Mouse (Mus musculus): ENCODE results near the gene Gm2916. TPM values are rescaled to one million over a fixed set of nuclear protein-coding genes. Genes with fewer than 3 reads are reported as not detected.
"Not testable (repeated sequence)": the region's sequence is repeated elsewhere in the genome, so short reads cannot be mapped to it uniquely, and the experiment has no call there.

Gene Gm2916
- polyA plus RNA-seq (2014; fragmentation: Nextera tagmentation; extraction: Ambion mirVana) = not detected in 2 replicates

GRCm38 (mm10) chr14:3883872-3884271 is at the start of gene Gm2916:
TSS of gene Gm2916 (plus strand) at chr14:3884172.
- H3K9ac ChIP-seq (ENCODE audit: low read depth, low read length); H3K9me3 ChIP-seq (ENCODE audit: control insufficient read depth, low read length); H3K27me3 ChIP-seq (replicated peaks; ENCODE audit: control insufficient read depth, insufficient read depth, low read length); H3K4me2 ChIP-seq (ENCODE audit: low read depth, low read length); H3K36me3 ChIP-seq (ENCODE audit: control insufficient read depth, insufficient read depth, low read length); H3K4me1 ChIP-seq (ENCODE audit: control insufficient read depth, insufficient read depth, low read length); ATAC-seq (ENCODE audit: low read depth); H3K4me3 ChIP-seq (ENCODE audit: low read depth, low read length); H3K27ac ChIP-seq (replicated peaks; ENCODE audit: low read depth, low read length); DNase-seq (ENCODE audit: low spot score): not testable (repeated sequence)
- no CpG with 5 or more reads among the region's 1 CpGs for WGBS

- H3K27me3 ChIP-seq (replicated peaks; ENCODE audit: control insufficient read depth, insufficient read depth, low read length); DNase-seq (ENCODE audit: low spot score); H3K4me1 ChIP-seq (ENCODE audit: control insufficient read depth, insufficient read depth, low read length); H3K36me3 ChIP-seq (ENCODE audit: control insufficient read depth, insufficient read depth, low read length); H3K9me3 ChIP-seq (ENCODE audit: control insufficient read depth, low read length); ATAC-seq (ENCODE audit: low read depth); H3K4me2 ChIP-seq (ENCODE audit: low read depth, low read length); H3K4me3 ChIP-seq (ENCODE audit: low read depth, low read length); H3K27ac ChIP-seq (replicated peaks; ENCODE audit: low read depth, low read length); H3K9ac ChIP-seq (ENCODE audit: low read depth, low read length): not testable (repeated sequence)
- no CpG with 5 or more reads among the region's 2 CpGs for WGBS
Observed at GRCm38 (mm10) chr14:3845945-3846344, 38.0 kb upstream of the Gm2916 start, which contains the start of gene Gm3033. TSS of gene Gm3033 (plus strand) at chr14:3846245.

- H3K27me3 ChIP-seq (replicated peaks; ENCODE audit: control insufficient read depth, insufficient read depth, low read length); H3K4me2 ChIP-seq (ENCODE audit: low read depth, low read length); H3K4me3 ChIP-seq (ENCODE audit: low read depth, low read length); H3K27ac ChIP-seq (replicated peaks; ENCODE audit: low read depth, low read length); H3K9ac ChIP-seq (ENCODE audit: low read depth, low read length); H3K9me3 ChIP-seq (ENCODE audit: control insufficient read depth, low read length); H3K4me1 ChIP-seq (ENCODE audit: control insufficient read depth, insufficient read depth, low read length); ATAC-seq (ENCODE audit: low read depth); DNase-seq (ENCODE audit: low spot score); H3K36me3 ChIP-seq (ENCODE audit: control insufficient read depth, insufficient read depth, low read length): not testable (repeated sequence)
- no CpG with 5 or more reads among the region's 2 CpGs for WGBS
Observed at GRCm38 (mm10) chr14:3931456-3931855, 47.5 kb downstream of the Gm2916 start, which contains the start of gene Gm3029. TSS of gene Gm3029 (plus strand) at chr14:3931756.

GRCm38 (mm10) chr14:3963247-3963646 is 79.3 kb downstream of the Gm2916 start, which contains the start of gene Gm3095:
TSS of gene Gm3095 (plus strand) at chr14:3963547.
- not testable (repeated sequence) for H3K4me2 ChIP-seq (ENCODE audit: low read depth, low read length); H3K36me3 ChIP-seq (ENCODE audit: control insufficient read depth, insufficient read depth, low read length); H3K27me3 ChIP-seq (replicated peaks; ENCODE audit: control insufficient read depth, insufficient read depth, low read length); ATAC-seq (ENCODE audit: low read depth); DNase-seq (ENCODE audit: low spot score); H3K9ac ChIP-seq (ENCODE audit: low read depth, low read length); H3K27ac ChIP-seq (replicated peaks; ENCODE audit: low read depth, low read length); H3K4me1 ChIP-seq (ENCODE audit: control insufficient read depth, insufficient read depth, low read length); H3K9me3 ChIP-seq (ENCODE audit: control insufficient read depth, low read length); H3K4me3 ChIP-seq (ENCODE audit: low read depth, low read length)
- no CpG with 5 or more reads among the region's 2 CpGs for WGBS

Other genes starting within 250 kb of the Gm2916 start
- not detected in 2 replicates for gene Gm3012, start 249.7 kb upstream of the Gm2916 start, polyA plus RNA-seq (2014; fragmentation: Nextera tagmentation; extraction: Ambion mirVana)
- gene Gm3020, start 232.1 kb upstream of the Gm2916 start, polyA plus RNA-seq (2014; fragmentation: Nextera tagmentation; extraction: Ambion mirVana) = 0.65 and 0.87 TPM in 2 replicates
- gene Gm3043, start 195.4 kb upstream of the Gm2916 start, polyA plus RNA-seq (2014; fragmentation: Nextera tagmentation; extraction: Ambion mirVana) = not detected in 2 replicates
- 0.18 and 0.34 TPM in 2 replicates for gene Gm3002, start 74.1 kb upstream of the Gm2916 start, polyA plus RNA-seq (2014; fragmentation: Nextera tagmentation; extraction: Ambion mirVana)
- not detected in 2 replicates for gene Gm3033, start 37.9 kb upstream of the Gm2916 start, polyA plus RNA-seq (2014; fragmentation: Nextera tagmentation; extraction: Ambion mirVana)
- not detected in 2 replicates for gene Gm3029, start 47.6 kb downstream of the Gm2916 start, polyA plus RNA-seq (2014; fragmentation: Nextera tagmentation; extraction: Ambion mirVana)
- gene Gm3095, start 79.4 kb downstream of the Gm2916 start, polyA plus RNA-seq (2014; fragmentation: Nextera tagmentation; extraction: Ambion mirVana) = not detected in 2 replicates
- gene Gm3099, start 114.2 kb downstream of the Gm2916 start, polyA plus RNA-seq (2014; fragmentation: Nextera tagmentation; extraction: Ambion mirVana) = not detected in 2 replicates
- 0.18 and 0.29 TPM in 2 replicates for gene Gm5796, start 139.8 kb downstream of the Gm2916 start, polyA plus RNA-seq (2014; fragmentation: Nextera tagmentation; extraction: Ambion mirVana)
- gene Gm3115, start 199.9 kb downstream of the Gm2916 start, polyA plus RNA-seq (2014; fragmentation: Nextera tagmentation; extraction: Ambion mirVana) = not detected in 2 replicates
- 0.45 and 0.90 TPM in 2 replicates for gene Gm8108, start 226.4 kb downstream of the Gm2916 start, polyA plus RNA-seq (2014; fragmentation: Nextera tagmentation; extraction: Ambion mirVana)